Mouse (Mus musculus): Measurements from ENCODE around the gene Csmd2.

The Csmd2 gene

DNA sequence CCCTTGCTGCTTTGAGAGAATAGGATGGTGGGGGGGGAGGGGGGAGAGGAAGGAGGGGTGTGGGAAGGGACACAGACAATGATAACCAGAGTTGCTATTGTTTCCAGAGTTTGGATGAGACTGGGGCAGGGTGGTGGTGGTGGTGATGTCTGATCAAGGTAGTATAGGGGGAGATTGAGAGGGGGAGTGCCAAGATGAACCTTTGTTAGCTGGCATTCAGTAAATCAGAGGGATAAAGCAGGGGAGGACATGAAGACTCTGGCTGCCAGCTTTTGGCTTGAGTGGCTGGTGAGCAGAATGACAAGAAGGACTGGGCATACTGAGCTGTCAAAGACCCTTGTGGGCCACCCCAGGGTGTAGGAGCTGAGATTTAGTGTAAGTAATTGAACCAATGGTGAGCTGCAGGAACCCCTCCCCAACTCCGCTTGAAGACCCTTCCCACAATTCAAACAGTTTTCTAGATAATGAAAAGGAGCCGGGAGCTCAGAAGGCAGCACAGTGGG, 254.2 kb downstream of the Csmd2 start:
- DNase-seq (ENCODE audit: low spot score): no peak

DNA sequence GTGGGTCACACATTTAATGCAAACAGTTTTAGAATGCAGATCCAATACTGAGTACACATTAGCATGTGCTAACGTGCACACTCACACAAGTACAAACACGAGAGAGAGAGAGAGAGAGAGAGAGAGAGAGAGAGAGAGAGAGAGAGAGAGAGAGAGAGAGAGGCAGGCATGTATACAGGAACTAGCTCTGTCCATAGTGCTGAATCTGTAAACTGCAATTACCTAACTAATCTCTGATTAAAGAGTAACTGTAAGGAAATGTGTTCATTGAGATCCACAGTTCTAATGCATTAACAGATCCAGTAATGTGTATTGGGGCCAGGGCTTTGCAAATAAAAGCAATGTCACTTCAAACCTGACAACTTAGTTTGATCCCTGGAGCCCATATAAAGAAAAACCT, 257.5 kb downstream of the Csmd2 start:
- peak; percentile 48 for DNase-seq (ENCODE audit: low spot score)

GRCm38 (mm10) chr4:128248676-128249075, 261.0 kb downstream of the Csmd2 start:
- DNase-seq (ENCODE audit: low spot score): peak; percentile 79

DNA sequence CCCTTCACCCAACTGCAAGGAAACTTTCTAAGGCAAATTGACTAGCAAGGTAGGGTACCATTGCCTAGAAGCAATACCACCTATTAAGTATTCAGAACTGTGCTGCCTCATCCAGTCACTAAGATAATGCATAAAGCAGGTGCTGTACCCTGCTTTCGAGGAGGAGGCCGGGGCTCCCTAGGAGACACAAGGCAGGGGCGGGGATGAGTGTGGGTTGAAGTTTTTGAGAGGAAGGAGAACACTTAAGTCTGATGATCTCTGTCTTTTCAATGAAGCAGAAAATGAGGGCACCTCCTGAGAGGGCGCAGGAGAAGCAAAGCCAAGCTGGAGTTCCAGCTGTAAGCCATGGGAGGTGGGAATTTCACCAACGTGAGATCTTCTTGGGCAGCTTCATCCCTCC, 271.6 kb downstream of the Csmd2 start:
- DNase-seq (ENCODE audit: low spot score): no peak

GRCm38 (mm10) chr4:128260907-128261560, 273.4 kb downstream of the Csmd2 start, which contains the start of gene Hmgb4:
Gene Hmgb4, minus strand, starts transcription at chr4:128260957.
- DNase-seq (ENCODE audit: low spot score): no peak

- DNase-seq (ENCODE audit: low spot score): no peak
These were observed 276.8 kb downstream of the Csmd2 start for GRCm38 (mm10) chr4:128264491-128264890.

GRCm38 (mm10) chr4:128265341-128265740, 277.7 kb downstream of the Csmd2 start:
- DNase-seq (ENCODE audit: low spot score): no peak

DNA sequence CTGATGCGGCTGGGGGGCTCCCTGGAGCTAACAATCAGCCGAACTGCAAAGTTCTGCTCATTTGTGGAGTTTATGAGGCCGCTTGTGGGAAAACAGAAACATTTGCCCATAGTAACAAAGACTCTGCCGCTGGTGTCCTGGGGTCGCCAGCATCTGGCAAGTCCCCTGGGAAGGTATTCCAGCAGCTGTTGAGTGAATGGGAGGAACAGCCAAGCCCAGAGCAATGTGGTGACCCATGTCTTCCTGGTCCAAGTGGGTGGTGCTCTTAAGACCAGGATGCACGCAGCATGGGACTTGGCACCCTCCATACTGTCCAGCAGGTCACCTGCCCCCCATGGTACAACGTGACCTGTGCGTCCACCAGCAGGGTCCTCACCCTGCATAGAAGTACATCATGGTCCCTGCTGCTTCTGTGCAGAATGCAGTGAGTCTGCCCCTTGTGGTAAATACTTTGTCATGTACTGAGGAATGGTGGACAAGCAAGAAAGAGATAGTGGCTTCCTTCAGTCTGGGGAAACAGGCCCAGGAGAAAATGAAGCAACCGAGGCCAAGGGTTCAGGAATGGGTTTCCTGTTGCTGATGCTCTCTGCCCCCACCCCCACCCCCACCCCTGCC, 281.7 kb downstream of the Csmd2 start:
- DNase-seq (ENCODE audit: low spot score): no peak

DNA sequence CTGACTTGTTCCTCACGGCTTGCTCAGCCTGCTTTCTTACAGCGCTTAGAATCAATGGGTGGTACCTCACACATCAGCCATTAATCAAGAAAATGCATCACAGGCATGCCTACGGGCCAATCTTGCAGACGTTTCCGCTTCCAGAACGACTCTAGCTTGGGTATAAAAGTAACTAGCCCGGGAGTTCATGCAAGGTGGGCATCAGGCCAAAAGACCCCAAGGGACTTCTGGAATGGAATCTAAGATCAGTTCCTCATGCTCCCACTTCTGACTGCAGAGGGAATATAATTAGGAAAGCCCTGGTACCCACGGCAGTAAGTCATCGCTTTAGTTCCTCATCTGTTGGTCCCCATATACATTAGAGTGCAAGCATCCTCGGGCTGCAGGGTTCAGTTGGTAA, 282.5 kb downstream of the Csmd2 start:
- no peak for DNase-seq (ENCODE audit: low spot score)

DNA sequence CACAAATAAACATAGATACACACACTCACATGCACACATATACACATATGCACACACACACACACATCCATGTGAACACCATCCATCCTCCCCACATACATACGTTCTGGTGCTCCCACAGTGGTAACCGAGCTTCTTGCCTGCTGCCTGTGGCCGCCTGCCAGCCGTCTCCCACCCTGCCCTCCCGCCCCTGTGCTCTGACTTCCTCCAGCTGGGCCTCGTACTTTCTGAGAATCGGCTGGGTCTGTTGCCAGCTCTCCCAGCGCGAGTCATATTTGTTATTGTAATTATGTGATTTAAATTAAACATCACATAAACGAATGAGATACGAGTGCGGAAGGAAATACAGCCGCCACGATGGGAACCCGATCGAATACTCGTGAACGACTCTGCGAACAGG, 283.3 kb downstream of the Csmd2 start:
- DNase-seq (ENCODE audit: low spot score): no peak

GRCm38 (mm10) chr4:128272501-128272900, 284.8 kb downstream of the Csmd2 start:
- DNase-seq (ENCODE audit: low spot score): no peak

DNA sequence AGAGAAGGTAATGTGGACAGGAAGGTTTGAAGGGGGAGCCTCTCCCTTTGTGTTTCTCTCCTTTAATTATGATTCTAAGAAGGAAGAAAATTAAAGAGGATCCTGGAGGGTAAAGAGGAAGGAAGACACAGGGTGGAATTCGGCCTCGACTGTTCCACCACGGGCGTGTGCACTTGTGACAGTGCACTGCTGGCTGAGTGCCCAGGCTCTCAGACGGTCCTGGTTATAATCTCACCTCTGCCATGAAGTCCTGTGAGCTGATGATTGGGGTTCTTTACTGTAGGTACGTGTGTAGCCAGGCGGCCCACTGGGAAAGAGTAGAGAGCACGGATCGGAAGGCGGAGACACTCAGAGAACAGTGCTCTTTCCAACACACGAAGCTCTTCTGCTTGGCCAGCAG, 285.5 kb downstream of the Csmd2 start:
- DNase-seq (ENCODE audit: low spot score): no peak

- DNase-seq (ENCODE audit: low spot score): no peak
These were observed 287.5 kb downstream of the Csmd2 start for GRCm38 (mm10) chr4:128275116-128275515.

- no peak for DNase-seq (ENCODE audit: low spot score)
These were observed 287.9 kb downstream of the Csmd2 start for GRCm38 (mm10) chr4:128275586-128275985.

DNA sequence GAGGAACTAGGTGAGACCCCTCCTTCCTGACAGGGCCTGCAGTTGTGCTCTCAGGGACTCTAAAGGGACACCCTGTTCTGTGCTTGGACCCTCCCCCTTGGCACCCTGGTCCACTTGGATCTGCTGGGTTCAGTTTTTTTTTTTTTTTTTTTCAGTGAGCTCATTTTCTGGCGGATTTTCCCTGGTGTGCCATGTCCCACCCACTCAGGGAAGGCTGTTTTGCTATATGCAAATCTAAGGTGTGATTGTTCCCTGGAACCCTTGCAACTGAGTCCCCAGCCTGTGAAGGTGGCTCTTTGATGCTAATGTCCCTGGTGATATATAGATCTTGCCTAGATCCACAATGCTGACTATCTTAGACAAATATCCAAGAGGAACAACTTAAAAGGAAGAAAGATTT, 297.4 kb downstream of the Csmd2 start:
- no peak for DNase-seq (ENCODE audit: low spot score)

DNA sequence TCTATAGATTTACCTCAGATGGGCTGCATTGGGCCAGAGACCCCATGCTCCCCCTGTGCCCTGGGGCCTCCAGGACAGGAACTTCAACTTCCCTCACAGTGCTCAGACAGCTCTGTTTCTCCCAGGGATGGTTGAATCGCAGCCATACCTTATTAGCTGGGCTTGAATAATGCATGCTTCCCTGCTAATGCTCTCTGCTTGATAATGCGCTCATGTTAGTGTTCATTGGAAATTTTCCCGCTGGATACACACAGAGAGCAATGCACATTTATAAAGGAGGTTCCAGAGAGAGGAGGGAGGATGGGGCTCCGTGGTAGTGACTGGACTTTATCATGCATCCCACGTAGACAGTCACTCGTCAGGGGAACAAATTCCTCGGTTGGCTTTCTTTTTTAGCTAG, 300.4 kb downstream of the Csmd2 start:
- DNase-seq (ENCODE audit: low spot score): no peak

DNA sequence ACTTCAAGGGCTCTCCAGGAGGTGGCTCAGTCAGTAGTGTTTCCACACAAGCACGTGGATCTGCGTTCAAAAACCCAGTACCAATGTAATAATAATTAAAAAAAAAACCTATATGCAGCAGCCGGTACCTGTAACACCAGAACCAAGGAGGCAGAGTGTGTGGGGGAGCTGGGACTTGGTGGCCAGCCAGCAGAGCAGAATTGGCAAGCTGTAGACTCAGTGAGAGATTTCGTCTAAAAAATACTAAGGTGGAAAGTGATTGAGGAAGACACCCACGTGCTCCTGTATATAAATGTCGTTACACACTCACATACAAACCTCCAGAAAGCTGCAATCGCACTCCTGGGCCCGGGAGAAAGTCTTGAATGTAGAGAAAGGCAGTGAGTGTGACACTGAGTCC, 316.4 kb downstream of the Csmd2 start:
- no peak for DNase-seq (ENCODE audit: low spot score)

DNA sequence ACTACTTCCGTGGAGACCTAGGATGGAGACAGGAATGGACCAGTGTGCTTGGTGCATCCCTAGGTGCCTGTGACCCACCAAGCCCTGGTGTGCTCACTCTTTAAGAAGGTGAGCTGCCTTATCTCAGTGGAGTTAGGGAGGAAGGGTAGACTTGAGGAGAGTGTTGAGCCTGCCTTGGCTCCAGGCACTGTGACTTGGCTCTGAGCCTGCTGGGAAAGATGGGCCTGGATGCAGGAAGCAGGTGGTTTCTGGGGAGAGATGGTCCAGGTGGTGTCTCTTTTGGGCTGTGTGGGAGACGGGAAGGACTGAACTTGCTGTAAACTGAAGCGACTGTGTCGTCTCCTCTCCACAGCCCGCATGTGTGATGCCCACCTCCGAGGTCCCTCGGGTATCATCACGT, 318.4 kb downstream of the Csmd2 start:
- DNase-seq (ENCODE audit: low spot score): no peak

DNA sequence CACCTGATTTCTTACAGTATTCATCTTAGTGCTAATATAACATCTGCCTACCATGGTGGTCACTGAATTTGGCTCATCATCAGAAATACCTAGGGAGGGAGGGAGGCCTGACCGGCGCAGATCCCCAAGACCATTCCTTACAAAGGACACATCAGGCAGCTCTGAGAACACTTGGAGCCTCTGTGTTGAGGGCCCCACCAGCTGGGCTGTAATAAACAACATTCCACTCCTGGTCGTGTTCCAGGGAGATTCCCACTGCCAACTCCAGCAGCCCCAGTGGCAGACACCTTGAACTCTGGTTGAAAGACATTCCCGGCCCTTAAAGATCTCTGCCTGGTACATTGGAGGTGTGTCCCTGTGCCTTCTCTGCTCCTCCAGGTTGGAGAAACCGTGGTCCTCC, 327.7 kb downstream of the Csmd2 start:
- no peak for DNase-seq (ENCODE audit: low spot score)

DNA sequence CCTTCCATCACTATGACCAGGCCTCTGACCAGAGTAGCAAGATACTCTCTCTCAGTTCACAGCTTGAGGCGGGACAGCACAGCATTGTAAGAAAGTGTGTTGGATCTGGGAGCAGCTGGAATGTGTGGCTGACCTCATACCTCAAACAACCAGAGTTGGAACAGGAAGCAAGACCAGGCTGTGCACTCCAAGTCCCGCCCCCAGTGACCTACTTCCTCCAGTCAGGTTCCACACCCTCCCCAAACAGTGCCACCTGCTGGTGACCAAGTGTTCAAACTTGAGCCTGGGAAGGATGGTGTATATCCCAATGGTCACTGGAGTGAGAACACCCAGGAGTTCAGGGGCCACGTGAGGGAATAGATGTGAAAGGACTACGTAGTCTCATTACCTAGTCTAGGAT, 330.3 kb downstream of the Csmd2 start:
- DNase-seq (ENCODE audit: low spot score): peak; percentile 13

- no peak for DNase-seq (ENCODE audit: low spot score)
These were observed 337.9 kb downstream of the Csmd2 start for GRCm38 (mm10) chr4:128325511-128325910.

DNA sequence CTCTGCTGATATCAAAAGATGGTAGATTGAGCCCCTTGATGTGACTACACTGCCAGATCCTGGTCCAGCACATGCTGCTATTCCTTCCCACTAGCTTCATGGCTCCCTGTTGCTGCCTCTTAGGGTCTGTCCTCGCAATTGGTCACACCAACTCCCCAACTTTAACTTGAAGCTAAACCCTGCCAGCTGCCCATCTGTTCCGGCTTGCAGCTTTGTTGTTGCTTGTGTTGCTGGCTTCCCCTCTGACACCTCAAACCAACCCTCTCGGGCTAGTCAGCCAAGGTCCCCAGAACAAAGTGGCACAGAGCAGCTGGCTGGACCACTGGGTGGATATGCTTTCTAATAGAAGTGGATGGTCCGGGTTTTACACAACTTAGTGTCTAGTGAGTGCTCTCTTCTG, 339.1 kb downstream of the Csmd2 start:
- DNase-seq (ENCODE audit: low spot score): no peak

DNA sequence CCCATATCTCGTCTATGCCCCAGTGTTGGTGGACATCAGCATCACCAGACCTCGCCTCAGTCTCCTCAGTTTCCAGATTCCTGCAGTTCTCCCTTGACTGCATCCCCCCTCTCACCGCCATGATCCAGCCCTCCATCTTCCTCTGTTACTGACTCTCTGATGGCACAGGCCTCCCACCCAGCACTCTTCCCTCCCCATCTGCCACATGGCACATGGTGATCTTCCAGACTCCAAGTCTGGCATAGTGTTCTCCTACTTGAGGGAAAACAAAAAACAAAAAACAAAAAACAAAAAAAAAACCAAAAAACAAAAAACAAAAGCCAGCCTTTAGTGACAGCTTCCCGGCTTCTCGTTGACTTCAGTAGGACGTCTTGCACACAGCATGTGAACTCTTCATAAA, 339.8 kb downstream of the Csmd2 start:
- DNase-seq (ENCODE audit: low spot score): no peak

DNA sequence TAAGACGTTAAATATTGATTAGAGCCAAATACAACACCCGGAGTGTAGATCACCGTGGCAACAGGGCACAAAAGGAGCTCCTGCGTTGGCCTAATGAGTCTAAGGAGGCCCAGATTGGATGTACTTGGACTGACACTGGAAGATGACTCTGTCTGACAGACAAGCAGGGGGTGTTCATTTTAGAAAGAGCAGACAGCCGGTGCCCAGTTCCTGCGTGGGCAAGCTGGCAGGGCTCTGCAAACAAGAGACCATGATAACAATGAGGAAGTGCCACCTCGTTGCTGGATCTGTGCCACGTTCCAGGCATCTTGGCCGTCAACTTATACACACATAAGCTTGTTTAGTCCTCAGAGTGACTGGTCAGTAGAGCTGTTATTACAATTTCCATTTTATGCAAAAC, 342.9 kb downstream of the Csmd2 start:
- DNase-seq (ENCODE audit: low spot score): no peak
